Mouse (Mus musculus): Measurements from ENCODE around the gene Wasl. TPM values are rescaled to one million over a fixed set of nuclear protein-coding genes. Genes with fewer than 3 reads are reported as not detected.

Gene Wasl
- polyA plus RNA-seq, 1 experiment from 2014 or later = 48.4 TPM

DNA sequence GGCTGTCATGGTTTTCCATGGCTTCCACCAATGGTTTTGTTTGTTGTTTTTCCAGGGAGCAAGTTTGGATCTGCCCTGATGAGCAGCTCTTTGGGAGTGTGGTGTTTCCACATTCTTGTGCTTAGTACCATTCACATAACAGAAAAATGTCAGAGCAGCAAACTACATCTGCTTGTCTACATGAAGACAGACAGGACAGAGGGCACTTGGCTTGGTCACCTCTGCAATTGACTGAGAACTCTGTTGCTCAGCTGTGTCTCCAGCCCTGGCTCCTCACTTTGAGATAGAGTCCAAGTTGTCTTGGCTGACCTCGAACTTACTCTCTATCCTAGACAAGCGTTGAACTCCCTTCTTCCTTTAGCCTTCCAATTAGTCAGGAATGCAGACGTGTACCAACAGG is 62.5 kb downstream of the Wasl start:
- ATAC-seq (ENCODE audit: low FRiP score) (no peak), DNase-seq (ENCODE audit: low spot score) (no peak)
- Histone ChIP-seq H3K27ac (no peak overlapping the region), H3K9me3 (ENCODE audit: control insufficient read depth, low read length) (no peaks in the 10 kb centered on the region), H3K36me3 (replicated peaks; ENCODE audit: control insufficient read depth, insufficient read depth) (no peaks in the 10 kb centered on the region), H3K9ac (no peak overlapping the region), H3K27me3 (ENCODE audit: control insufficient read depth, insufficient read depth, low read length) (no peaks in the 10 kb centered on the region), H3K4me1 (replicated peaks; ENCODE audit: control insufficient read depth, insufficient read depth, low read length) (no peaks in the 10 kb centered on the region), H3K4me2 (replicated peaks) (no peak overlapping the region), H3K4me3 (replicated peaks; ENCODE audit: low read length) (no peak overlapping the region)
- 91% methylated on average over 3 of the region's 3 CpGs for WGBS

DNA sequence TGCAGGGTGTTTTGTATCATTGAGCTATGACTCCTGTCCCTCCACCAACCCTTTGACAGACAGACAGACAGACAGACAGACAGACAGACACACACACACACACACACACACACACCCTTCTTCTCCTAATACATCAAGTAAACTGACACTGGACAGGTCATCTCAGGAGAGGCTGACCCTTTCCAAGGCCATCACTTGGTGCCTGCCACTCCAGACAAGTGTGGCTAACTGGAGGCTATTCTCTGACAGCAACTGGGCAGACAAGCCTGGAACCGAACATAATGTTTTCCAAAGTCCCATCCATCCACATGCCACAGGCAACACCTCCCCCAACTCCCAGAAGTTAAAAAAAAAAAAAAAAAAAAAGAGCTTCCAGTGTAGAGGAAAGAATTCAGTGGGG is 63.1 kb downstream of the Wasl start:
- Histone ChIP-seq H3K4me3 (replicated peaks; ENCODE audit: low read length) (no peak overlapping the region), H3K27me3 (ENCODE audit: control insufficient read depth, insufficient read depth, low read length) (no peaks in the 10 kb centered on the region), H3K4me2 (replicated peaks) (no peak overlapping the region), H3K36me3 (replicated peaks; ENCODE audit: control insufficient read depth, insufficient read depth) (no peaks in the 10 kb centered on the region), H3K4me1 (replicated peaks; ENCODE audit: control insufficient read depth, insufficient read depth, low read length) (no peaks in the 10 kb centered on the region), H3K9me3 (ENCODE audit: control insufficient read depth, low read length) (no peaks in the 10 kb centered on the region), H3K27ac (no peak overlapping the region), H3K9ac (no peak overlapping the region)
- DNase-seq (ENCODE audit: low spot score) (no peak), ATAC-seq (ENCODE audit: low FRiP score) (no peak)
- WGBS = 56% methylated on average over 1 of the region's 1 CpGs

DNA sequence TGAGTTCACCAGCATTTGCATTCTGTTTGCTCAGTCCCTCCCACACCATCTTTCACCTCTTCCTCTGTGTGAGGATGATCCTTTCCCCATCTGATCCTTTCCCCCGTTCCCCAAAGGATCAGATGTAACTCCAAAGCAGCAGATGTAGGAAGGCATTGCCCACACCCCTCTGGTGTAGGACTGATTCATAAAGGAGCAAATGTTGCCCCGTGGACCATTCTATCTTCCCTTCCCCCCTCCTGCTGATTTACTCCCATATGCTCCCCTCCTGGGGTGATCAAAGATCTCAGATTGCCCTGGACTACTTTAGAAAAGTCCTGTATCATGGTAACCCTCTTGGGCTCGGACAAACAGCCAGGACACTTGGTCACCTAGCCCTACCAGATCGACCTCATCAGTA is 64.1 kb downstream of the Wasl start:
- 81% methylated on average over 4 of the region's 4 CpGs for WGBS
- DNase-seq (ENCODE audit: low spot score) (no peak), ATAC-seq (ENCODE audit: low FRiP score) (no peak)
- Histone ChIP-seq H3K4me2 (replicated peaks) (no peak overlapping the region), H3K4me1 (replicated peaks; ENCODE audit: control insufficient read depth, insufficient read depth, low read length) (no peaks in the 10 kb centered on the region), H3K27me3 (ENCODE audit: control insufficient read depth, insufficient read depth, low read length) (no peaks in the 10 kb centered on the region), H3K36me3 (replicated peaks; ENCODE audit: control insufficient read depth, insufficient read depth) (no peaks in the 10 kb centered on the region), H3K9ac (no peak overlapping the region), H3K27ac (no peak overlapping the region), H3K9me3 (ENCODE audit: control insufficient read depth, low read length) (no peaks in the 10 kb centered on the region), H3K4me3 (replicated peaks; ENCODE audit: low read length) (no peak overlapping the region)

DNA sequence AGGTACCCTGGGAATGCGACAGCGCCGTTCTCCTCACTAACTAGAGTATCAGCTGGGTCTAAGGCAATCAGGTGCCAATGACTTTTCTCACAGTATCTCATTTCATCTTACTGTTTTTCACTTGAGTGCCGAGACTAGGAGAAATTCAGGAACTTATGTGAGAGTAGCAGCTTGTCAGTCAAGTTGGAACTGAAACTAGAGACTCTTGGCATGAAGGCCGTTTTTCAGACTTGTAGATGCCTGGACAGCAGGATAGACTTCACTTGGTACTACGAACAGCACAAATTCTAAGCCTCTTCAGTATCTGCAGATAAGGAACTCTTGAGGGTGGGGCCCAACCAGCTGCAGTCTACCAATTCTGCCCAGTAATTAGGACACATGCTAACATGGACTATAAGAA is 64.7 kb downstream of the Wasl start:
- H3K4me2 ChIP-seq (replicated peaks) = no peak overlapping the region
- H3K27me3 ChIP-seq (ENCODE audit: control insufficient read depth, insufficient read depth, low read length) = no peaks in the 10 kb centered on the region
- ATAC-seq (ENCODE audit: low FRiP score) (no peak), DNase-seq (ENCODE audit: low spot score) (no peak)
- H3K36me3 ChIP-seq (replicated peaks; ENCODE audit: control insufficient read depth, insufficient read depth) = no peaks in the 10 kb centered on the region
- no peak overlapping the region for H3K4me3 ChIP-seq (replicated peaks; ENCODE audit: low read length)
- no peak overlapping the region for H3K27ac ChIP-seq
- WGBS = 89% methylated on average over 6 of the region's 6 CpGs
- H3K4me1 ChIP-seq (replicated peaks; ENCODE audit: control insufficient read depth, insufficient read depth, low read length) = no peaks in the 10 kb centered on the region
- no peak overlapping the region for H3K9ac ChIP-seq
- no peaks in the 10 kb centered on the region for H3K9me3 ChIP-seq (ENCODE audit: control insufficient read depth, low read length)

DNA sequence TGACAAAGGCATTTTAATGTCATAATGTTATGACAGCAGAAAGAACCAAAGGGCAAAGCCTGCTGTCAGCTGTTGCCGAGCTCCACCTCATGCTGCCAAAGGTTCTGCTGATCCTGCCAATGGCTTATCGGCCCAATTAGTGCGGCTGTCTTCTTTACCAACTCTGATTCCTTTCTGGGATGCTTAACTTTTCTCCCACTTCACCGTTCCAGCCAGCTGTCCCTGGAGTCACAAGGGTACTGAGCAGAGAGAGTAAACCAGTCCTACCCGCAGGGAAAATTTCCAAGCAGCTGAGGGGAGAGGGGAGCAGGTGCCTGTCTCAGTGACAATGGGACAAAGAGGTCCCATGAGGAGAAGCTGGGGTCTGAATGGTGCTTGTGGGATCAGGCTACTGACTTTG is 65.2 kb downstream of the Wasl start:
- H3K4me2 ChIP-seq (replicated peaks) = no peak overlapping the region
- H3K36me3 ChIP-seq (replicated peaks; ENCODE audit: control insufficient read depth, insufficient read depth) = no peaks in the 10 kb centered on the region
- no peak overlapping the region for H3K27ac ChIP-seq
- H3K4me3 ChIP-seq (replicated peaks; ENCODE audit: low read length) = no peak overlapping the region
- no peaks in the 10 kb centered on the region for H3K9me3 ChIP-seq (ENCODE audit: control insufficient read depth, low read length)
- no peak for DNase-seq (ENCODE audit: low spot score)
- no peak for ATAC-seq (ENCODE audit: low FRiP score)
- no peak overlapping the region for H3K9ac ChIP-seq
- no peaks in the 10 kb centered on the region for H3K4me1 ChIP-seq (replicated peaks; ENCODE audit: control insufficient read depth, insufficient read depth, low read length)
- no peaks in the 10 kb centered on the region for H3K27me3 ChIP-seq (ENCODE audit: control insufficient read depth, insufficient read depth, low read length)
- 76% methylated on average over 5 of the region's 5 CpGs for WGBS

DNA sequence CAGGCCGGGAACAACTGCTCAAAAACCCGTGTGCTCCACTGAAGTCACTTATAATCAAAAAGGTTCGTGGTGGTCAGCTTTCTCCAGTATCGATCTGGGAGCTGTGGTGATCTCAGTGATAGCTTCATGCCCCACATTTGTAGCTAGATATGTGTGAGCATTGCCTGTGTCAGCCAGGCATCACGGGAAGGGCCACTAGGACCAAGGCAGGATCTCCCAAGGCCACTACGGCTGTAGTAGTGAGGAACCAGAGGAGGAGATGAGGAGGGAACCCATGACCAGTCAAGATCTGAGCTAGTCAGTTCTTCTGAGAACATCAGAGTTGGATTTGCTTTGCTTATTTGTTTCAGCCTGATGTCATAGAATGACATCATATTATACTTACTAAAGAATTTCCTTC is 65.6 kb downstream of the Wasl start:
- Histone ChIP-seq H3K27me3 (ENCODE audit: control insufficient read depth, insufficient read depth, low read length) (no peaks in the 10 kb centered on the region), H3K9ac (no peak overlapping the region), H3K9me3 (ENCODE audit: control insufficient read depth, low read length) (no peaks in the 10 kb centered on the region), H3K4me3 (replicated peaks; ENCODE audit: low read length) (no peak overlapping the region), H3K27ac (no peak overlapping the region), H3K4me2 (replicated peaks) (no peak overlapping the region), H3K36me3 (replicated peaks; ENCODE audit: control insufficient read depth, insufficient read depth) (no peaks in the 10 kb centered on the region), H3K4me1 (replicated peaks; ENCODE audit: control insufficient read depth, insufficient read depth, low read length) (no peaks in the 10 kb centered on the region)
- WGBS = 92% methylated on average over 6 of the region's 6 CpGs
- ATAC-seq (ENCODE audit: low FRiP score) = no peak
- no peak for DNase-seq (ENCODE audit: low spot score)

DNA sequence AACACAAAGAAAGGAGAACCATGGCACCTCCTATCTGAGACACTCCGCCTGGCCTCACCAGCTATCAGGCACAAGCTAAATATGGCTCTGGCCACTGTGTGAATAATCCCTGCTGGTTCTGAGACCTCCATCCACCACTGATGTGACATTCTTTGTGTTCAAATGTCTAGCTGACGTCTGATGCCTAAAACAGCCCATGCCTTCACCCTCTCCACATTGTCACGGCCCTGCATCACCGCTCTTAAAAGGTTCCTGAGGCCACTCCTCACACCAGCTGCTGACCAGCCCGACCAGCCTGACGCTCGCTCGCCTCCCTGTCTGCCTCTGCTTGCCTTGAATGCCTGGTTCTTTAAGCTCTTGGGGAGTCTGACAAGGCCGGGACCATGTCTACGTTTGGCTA is 67.3 kb downstream of the Wasl start, which contains the start of gene Lmod2:
Gene Lmod2 (plus strand): TSS at position 263 of the 400 bp plus-strand sequence.
- no peaks in the 10 kb centered on the region for H3K4me1 ChIP-seq (replicated peaks; ENCODE audit: control insufficient read depth, insufficient read depth, low read length)
- no peaks in the 10 kb centered on the region for H3K9me3 ChIP-seq (ENCODE audit: control insufficient read depth, low read length)
- no peaks in the 10 kb centered on the region for H3K36me3 ChIP-seq (replicated peaks; ENCODE audit: control insufficient read depth, insufficient read depth)
- H3K27ac ChIP-seq = no peak within 1 kb of the TSS
- 68% methylated on average over 10 of the region's 10 CpGs for WGBS
- no peak within 1 kb of the TSS for H3K4me3 ChIP-seq (replicated peaks; ENCODE audit: low read length)
- no peaks in the 10 kb centered on the region for H3K27me3 ChIP-seq (ENCODE audit: control insufficient read depth, insufficient read depth, low read length)
- ATAC-seq (ENCODE audit: low FRiP score) (no peak), DNase-seq (ENCODE audit: low spot score) (no peak)
- no peak within 1 kb of the TSS for H3K4me2 ChIP-seq (replicated peaks)
- H3K9ac ChIP-seq = no peak within 1 kb of the TSS

DNA sequence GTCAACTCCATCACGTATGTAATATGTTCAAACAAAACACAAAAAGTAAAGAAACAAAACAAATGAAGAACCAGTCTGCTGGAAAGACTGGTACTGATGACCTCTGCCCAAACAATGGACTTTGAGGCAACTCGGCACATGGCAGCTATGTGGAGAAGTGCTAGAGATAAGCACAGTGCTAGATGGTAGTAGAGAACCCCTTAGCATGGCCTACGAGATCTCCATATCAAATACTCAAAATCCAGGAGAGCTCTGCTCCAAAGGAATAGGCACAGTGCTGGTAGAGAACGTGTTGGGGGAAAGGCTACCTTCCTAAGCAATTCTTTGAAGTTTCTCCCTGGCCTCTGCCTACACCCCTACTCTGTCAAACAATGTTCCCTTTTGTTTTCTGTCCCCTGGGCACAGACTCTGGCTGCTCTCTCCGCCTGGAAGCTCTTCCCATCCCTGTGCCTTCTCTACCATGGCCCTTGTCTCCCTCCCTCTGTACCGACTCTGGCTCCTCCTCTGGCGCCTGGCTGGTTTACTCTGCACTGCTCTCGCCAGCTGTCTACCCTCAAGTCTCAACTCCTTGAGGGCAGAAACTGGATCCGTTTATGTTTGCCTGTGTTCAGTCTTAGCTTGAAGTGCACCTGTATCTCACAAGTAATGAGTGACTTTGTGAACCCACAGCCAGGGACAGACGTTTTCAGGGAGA is 73.1 kb downstream of the Wasl start:
- 47% methylated on average over 10 of the region's 10 CpGs for WGBS
- no peak overlapping the region for H3K4me2 ChIP-seq (replicated peaks)
- H3K9me3 ChIP-seq (ENCODE audit: control insufficient read depth, low read length) = no peaks in the 10 kb centered on the region
- H3K4me1 ChIP-seq (replicated peaks; ENCODE audit: control insufficient read depth, insufficient read depth, low read length) = no peaks in the 10 kb centered on the region
- H3K4me3 ChIP-seq (replicated peaks; ENCODE audit: low read length) = no peak overlapping the region
- no peak overlapping the region for H3K9ac ChIP-seq
- H3K27me3 ChIP-seq (ENCODE audit: control insufficient read depth, insufficient read depth, low read length) = no peaks in the 10 kb centered on the region
- ATAC-seq (ENCODE audit: low FRiP score) = no peak
- no peaks in the 10 kb centered on the region for H3K36me3 ChIP-seq (replicated peaks; ENCODE audit: control insufficient read depth, insufficient read depth)
- no peak for DNase-seq (ENCODE audit: low spot score)
- H3K27ac ChIP-seq = no peak overlapping the region

DNA sequence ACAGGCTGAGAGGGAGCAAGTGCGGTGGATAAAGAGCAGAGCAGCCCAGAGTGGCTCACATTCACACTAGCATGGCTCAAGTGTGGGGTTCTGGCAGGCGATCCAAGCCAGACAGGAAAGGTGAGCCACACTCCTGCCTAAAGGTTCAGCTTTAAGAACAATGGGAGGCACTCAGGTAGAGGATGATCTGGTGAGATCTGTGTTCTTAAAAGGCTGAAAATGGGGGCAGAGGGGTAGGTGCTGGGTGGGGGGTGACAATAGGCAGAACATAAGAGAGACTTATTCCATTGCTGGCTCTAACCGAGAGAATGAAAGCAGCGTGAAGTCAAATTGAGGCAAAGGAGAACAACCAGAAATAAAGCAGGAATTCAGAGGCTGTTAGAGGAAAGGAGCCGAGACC is 74.5 kb downstream of the Wasl start:
- no peak for DNase-seq (ENCODE audit: low spot score)
- Histone ChIP-seq H3K4me3 (replicated peaks; ENCODE audit: low read length) (no peak overlapping the region), H3K27me3 (ENCODE audit: control insufficient read depth, insufficient read depth, low read length) (no peaks in the 10 kb centered on the region), H3K4me1 (replicated peaks; ENCODE audit: control insufficient read depth, insufficient read depth, low read length) (no peaks in the 10 kb centered on the region), H3K9ac (no peak overlapping the region), H3K4me2 (replicated peaks) (no peak overlapping the region), H3K27ac (no peak overlapping the region), H3K36me3 (replicated peaks; ENCODE audit: control insufficient read depth, insufficient read depth) (no peaks in the 10 kb centered on the region), H3K9me3 (ENCODE audit: control insufficient read depth, low read length) (no peaks in the 10 kb centered on the region)
- 89% methylated on average over 5 of the region's 5 CpGs for WGBS
- ATAC-seq (ENCODE audit: low FRiP score) = no peak

DNA sequence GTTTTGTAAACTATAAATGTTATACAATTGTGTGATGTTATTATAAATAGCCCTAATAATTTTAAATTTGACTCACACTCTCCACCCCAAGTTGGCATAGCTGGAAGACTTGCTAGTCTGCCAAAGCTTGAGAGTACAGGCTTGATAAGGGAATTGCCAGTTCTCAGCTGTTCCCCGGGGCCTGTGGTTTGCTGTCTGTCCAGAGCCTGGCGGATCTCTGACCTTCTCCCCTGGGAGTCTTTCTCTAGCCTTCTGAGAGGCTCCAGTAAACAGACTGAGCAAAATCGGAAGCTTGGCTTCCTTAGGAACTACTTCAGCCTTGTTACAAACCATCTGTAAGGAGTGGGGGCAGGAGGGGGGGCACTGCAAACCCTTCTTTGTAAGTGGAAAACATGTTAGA is 77.9 kb downstream of the Wasl start:
- Histone ChIP-seq H3K27ac (no peak overlapping the region), H3K27me3 (ENCODE audit: control insufficient read depth, insufficient read depth, low read length) (no peaks in the 10 kb centered on the region), H3K9me3 (ENCODE audit: control insufficient read depth, low read length) (no peaks in the 10 kb centered on the region), H3K36me3 (replicated peaks; ENCODE audit: control insufficient read depth, insufficient read depth) (no peaks in the 10 kb centered on the region), H3K4me1 (replicated peaks; ENCODE audit: control insufficient read depth, insufficient read depth, low read length) (no peaks in the 10 kb centered on the region), H3K9ac (no peak overlapping the region), H3K4me2 (replicated peaks) (no peak overlapping the region), H3K4me3 (replicated peaks; ENCODE audit: low read length) (no peak overlapping the region)
- DNase-seq (ENCODE audit: low spot score) (no peak), ATAC-seq (ENCODE audit: low FRiP score) (no peak)
- 42% methylated on average over 3 of the region's 3 CpGs for WGBS
